Mouse (Mus musculus) effector memory CD4-positive, alpha-beta T cell, adult 5 months (primary cell): Measurements from ENCODE around the gene Ssc5d. TPM values are rescaled to one million over a fixed set of nuclear protein-coding genes. Genes with fewer than 3 reads are reported as not detected.

Experiments
- polyA plus RNA-seq: library from polyadenylated mRNA; unstranded; fragments of 100-300 nt; shearing (Covaris generic); gene quantifications from one replicate; pipeline ENCODE4 v1.2.1, GENCODE M21; 2017

The Ssc5d gene
- not detected for polyA plus RNA-seq

DNA sequence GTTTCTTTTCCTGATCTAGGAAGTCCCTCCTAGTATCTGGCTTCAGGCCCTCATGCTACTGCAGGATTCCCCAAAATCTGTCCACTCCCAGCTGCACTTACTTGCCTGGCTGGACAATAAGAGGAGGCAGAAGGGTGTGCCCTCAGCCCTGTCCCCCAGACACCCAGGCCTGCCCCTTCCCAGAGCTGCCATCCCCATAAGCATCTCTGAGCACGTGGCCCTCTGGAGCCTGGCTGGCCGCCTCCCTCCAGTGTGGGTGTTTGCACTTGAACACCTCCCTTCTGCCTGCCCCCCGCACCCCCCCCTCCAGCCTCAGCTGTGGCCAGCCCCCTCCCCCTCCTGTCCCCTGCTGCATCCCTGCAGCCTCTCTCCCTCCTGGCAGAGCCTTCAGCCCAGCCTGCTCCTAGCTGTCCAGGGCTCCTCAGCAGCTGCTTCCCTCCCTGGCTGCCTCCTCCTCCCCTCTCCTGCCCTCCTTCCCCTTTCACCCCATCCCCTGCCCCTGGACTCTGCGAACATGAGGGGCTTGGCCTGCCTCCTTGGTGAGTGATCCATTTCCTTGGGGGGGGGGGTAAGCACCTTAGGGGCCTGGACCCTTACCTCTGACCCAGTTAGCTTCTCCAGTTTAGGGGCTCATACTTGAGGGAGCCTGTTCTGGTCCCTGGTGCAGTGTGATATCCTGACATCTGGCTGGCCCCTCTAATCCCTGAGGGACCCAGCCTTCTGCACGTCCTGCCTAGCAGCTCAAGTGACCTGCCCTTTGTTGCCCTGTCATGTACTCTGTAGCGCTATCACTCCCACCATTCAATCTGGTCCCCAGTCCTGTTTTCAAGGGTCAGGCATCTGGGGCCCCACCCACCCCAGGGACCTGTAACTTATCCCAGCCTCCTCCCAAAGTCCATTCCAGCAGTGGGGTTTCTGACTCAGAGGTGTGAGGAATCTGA lies at the start of gene Ssc5d:
TSS of gene Ssc5d (plus strand) at position 345 of the 941 bp plus-strand sequence.

DNA sequence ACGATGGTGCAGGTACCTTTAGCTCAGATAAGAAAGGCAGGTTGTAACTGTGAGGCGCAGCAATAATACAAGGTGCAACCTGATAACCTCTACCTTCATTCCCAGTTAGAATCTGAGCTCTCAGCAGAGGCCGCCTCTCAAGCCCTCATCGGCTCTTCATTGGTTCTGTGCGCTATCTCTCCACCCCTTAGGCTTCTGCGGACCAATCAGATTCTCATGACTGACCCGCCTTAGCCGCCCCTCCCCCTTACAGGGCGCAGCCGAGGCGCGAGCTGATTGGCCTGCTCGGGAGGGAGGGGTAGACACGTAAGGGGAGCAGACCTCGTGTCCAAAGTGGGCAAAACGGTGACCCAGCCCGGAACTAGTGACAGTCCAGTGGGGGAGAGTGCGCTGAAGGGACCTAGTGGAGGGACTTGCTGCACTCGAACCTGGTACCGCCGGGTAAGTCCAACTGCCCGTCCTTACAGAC lies 48.8 kb upstream of the Ssc5d start, which contains the start of gene Isoc2a:
TSS of gene Isoc2a (plus strand) at position 401 of the 469 bp plus-strand sequence.

GRCm38 (mm10) chr7:4906466-4906950 lies 19.1 kb upstream of the Ssc5d start, which contains the start of gene Gm36210:
Gm36210 (minus strand) TSS chr7:4906516.

GRCm38 (mm10) chr7:4915007-4915665 lies 10.4 kb upstream of the Ssc5d start, which contains the start of gene Zfp628:
Zfp628 (plus strand) TSS chr7:4915217.

DNA sequence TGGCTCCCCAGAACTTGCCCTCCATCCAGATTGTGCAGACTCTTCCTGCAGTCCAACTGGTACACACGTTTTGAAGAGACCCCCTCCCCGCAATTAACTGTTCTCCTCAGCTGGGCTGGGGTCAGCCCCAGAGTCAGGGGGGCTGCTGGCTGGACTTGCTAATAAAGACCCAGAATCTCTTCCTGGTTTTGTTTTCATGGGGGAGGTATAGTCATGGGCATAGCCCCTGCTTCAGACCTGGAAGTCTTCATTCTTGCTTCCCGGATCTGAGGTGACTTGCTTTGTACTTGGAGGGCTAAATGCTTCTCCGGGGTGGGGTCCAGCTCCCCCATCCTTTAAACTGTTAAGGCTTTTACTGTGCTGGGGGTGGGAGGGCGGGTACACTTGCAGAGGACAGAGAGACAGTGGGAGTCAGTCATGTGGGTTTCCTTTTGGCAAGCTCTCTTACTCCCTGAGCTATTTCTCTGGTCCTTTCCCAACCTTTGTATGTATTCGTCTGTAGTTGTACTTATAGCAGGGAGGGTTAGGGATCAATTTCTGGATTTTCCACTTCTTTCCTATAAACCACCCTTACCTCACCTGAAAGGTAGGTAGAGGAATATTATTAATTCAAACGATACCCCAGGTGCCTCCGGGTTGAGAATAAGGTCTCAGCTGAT lies 3.6 kb upstream of the Ssc5d start, which contains the start of gene Nat14:
TSS of gene Nat14 (plus strand) at position 205 of the 659 bp plus-strand sequence.

DNA sequence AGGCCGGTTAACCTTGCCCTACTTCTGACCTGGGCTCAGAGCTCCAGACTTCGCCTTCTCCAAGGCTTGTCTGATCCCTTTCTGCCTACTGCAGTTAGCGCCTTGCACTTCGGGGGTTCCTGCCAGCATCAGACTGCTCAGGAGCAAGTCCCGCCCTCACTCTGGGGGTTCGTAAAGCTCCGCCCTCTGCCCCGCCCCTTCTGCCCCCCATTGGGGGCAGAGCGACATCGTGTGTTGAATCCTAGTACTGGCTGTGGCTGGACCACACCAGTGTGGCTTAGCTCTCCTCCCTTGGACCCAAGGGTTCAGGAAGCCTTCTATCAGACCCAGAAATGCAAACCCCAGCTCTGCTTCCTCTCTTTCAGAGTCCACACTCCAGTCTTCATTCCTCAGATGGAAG lies 38.7 kb downstream of the Ssc5d start, which contains the start of gene Sbk2:
TSS of gene Sbk2 (minus strand) at position 135 of the 400 bp plus-strand sequence.

DNA sequence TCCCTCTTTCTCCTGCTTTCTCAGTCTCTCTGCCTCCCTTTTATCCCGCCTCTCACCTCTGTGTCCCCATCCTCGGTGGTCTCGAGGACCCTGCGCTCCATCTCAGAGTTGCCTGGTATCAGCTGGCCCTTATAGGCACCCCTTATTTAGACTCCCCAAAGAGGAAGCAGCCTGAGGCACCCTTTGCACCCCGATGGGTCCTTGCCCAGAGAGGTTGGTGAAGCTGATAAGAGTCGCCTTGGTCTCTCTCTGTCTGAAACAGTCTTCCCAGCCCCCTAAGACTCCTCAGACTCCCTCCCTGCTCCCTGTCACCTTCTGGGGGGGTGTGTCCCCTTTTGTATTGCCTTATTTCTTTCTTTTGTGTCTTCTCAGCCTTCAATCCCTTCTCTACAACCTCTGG lies 45.5 kb downstream of the Ssc5d start, which contains the start of gene Sbk3:
TSS of gene Sbk3 (minus strand) at position 101 of the 400 bp plus-strand sequence.

Other genes starting within 250 kb of the Ssc5d start
- gene Hspbp1, start 240.7 kb upstream of the Ssc5d start, polyA plus RNA-seq: 60.7 TPM
- gene Brsk1, start 235.2 kb upstream of the Ssc5d start, polyA plus RNA-seq: not detected
- gene Tmem150b, start 200.5 kb upstream of the Ssc5d start, polyA plus RNA-seq: not detected
- 33.0 TPM for gene Kmt5c, start 185.7 kb upstream of the Ssc5d start, polyA plus RNA-seq
- 1.7 TPM for gene Cox6b2, start 172.7 kb upstream of the Ssc5d start, polyA plus RNA-seq
- not detected for gene Fam71e2, start 154.5 kb upstream of the Ssc5d start, polyA plus RNA-seq
- not detected for gene Il11, start 142.9 kb upstream of the Ssc5d start, polyA plus RNA-seq
- gene Tmem190, start 142.8 kb upstream of the Ssc5d start, polyA plus RNA-seq: not detected
- gene Tmem238, start 136.1 kb upstream of the Ssc5d start, polyA plus RNA-seq: 7.3 TPM
- gene Rpl28, start 132.9 kb upstream of the Ssc5d start, polyA plus RNA-seq: 251 TPM
- 295 TPM for gene Ube2s, start 113.2 kb upstream of the Ssc5d start, polyA plus RNA-seq
- gene Shisa7, start 81.1 kb upstream of the Ssc5d start, polyA plus RNA-seq: 0.91 TPM
- 8.8 TPM for gene Isoc2b, start 55.5 kb upstream of the Ssc5d start, polyA plus RNA-seq
- 0.60 TPM for gene Isoc2a, start 48.6 kb upstream of the Ssc5d start, polyA plus RNA-seq
- not detected for gene Gm36210, start 19.3 kb upstream of the Ssc5d start, polyA plus RNA-seq
- 3.0 TPM for gene Zfp628, start 10.6 kb upstream of the Ssc5d start, polyA plus RNA-seq
- gene Nat14, start 3.8 kb upstream of the Ssc5d start, polyA plus RNA-seq: not detected
- gene Sbk2, start 38.6 kb downstream of the Ssc5d start, polyA plus RNA-seq: 1.0 TPM
- gene Sbk3, start 45.4 kb downstream of the Ssc5d start, polyA plus RNA-seq: not detected
- gene Zfp579, start 70.4 kb downstream of the Ssc5d start, polyA plus RNA-seq: 13.8 TPM
- gene Zfp524, start 88.6 kb downstream of the Ssc5d start, polyA plus RNA-seq: 15.8 TPM
- 47.5 TPM for gene Fiz1, start 88.9 kb downstream of the Ssc5d start, polyA plus RNA-seq
- gene Gm44973, start 89.7 kb downstream of the Ssc5d start, polyA plus RNA-seq: 7.6 TPM
- gene Zfp865, start 94.6 kb downstream of the Ssc5d start, polyA plus RNA-seq: 6.1 TPM
- not detected for gene Ccdc106, start 94.8 kb downstream of the Ssc5d start, polyA plus RNA-seq
- gene 4632433K11Rik, start 108.3 kb downstream of the Ssc5d start, polyA plus RNA-seq: not detected
- gene Zfp784, start 112.7 kb downstream of the Ssc5d start, polyA plus RNA-seq: 2.4 TPM
- gene Zfp580, start 125.8 kb downstream of the Ssc5d start, polyA plus RNA-seq: 2.9 TPM
- 108 TPM for gene U2af2, start 136.4 kb downstream of the Ssc5d start, polyA plus RNA-seq
- 30.9 TPM for gene Epn1, start 154.4 kb downstream of the Ssc5d start, polyA plus RNA-seq
- gene Rfpl4, start 191.2 kb downstream of the Ssc5d start, polyA plus RNA-seq: not detected
- not detected for gene Rasl2-9, start 200.2 kb downstream of the Ssc5d start, polyA plus RNA-seq
- gene Vmn1r55, start 223.9 kb downstream of the Ssc5d start, polyA plus RNA-seq: 0.12 TPM